Mouse (Mus musculus) retina, postnatal 1 day (tissue): ENCODE data around the gene Vmn1r211.
"Not testable (repeated sequence)": the region's sequence is repeated elsewhere in the genome, so short reads cannot be mapped to it uniquely, and the experiment has no call there.

Source experiments
- DNase-seq: peaks from one replicate; pipeline ENCODE4 v3.0.0-alpha.2; 2012

The Vmn1r211 gene

DNA sequence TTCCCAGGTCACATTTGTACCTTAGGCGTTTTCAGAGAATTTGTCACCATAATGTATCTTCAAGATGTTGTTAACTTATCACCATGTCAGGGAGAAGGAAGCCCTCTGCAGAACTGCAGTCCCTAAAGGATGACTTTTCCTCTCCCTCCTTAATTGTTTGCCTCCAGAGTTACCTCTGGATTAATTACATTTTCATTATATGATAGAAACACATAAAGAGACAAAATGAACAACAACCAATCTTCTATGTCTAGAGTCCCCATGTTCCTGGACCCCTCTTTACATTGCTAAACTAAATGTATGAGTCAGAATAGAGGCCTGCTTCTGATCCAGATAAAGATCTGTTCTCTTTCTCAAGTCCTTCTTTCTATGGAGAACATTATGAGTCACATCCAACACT lies at the start of gene Vmn1r211:
Vmn1r211 (minus strand) TSS at position 101 of the 400 bp plus-strand sequence.
- DNase-seq, result no peak

DNA sequence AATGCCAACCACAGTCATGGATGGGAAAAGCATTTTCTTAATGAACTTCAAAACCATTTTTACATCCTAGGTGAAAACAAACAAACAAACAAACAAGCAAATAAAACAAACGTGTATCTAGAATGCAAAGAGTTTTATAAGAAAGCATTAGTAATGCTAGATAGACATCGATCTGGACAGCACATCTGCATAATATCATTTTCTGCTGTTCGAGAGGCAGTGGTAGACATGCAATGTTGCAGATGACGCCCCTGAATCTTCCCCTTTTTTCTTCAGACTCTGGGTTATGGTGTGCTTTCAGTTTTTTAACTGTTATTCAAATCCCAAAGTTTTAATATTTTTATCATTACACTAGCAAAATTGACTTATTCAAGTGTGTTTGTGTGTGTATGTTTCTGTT lies 26.7 kb upstream of the Vmn1r211 start, which contains the start of gene Vmn1r212:
Vmn1r212 (minus strand) TSS at position 101 of the 400 bp plus-strand sequence.
- no peak for DNase-seq

DNA sequence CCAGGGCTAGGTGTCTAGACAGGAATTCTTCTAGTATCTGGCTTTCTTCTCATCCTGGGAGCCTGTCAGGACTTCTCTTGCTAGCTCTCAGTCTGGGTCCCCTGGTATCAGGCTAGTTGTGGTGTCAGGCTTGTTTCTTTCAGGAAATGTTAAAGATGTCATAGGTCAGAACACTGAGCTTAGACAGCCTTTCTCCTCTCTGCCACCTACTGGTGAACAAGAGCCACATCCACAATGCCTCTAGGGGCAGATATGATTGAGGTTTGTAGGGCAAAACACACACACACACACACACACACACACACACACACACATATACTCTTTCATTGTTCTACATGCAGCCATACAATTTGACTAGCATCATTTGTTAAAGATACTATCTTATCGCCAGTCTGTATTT lies 21.9 kb upstream of the Vmn1r211 start:
- no peak for DNase-seq

DNA sequence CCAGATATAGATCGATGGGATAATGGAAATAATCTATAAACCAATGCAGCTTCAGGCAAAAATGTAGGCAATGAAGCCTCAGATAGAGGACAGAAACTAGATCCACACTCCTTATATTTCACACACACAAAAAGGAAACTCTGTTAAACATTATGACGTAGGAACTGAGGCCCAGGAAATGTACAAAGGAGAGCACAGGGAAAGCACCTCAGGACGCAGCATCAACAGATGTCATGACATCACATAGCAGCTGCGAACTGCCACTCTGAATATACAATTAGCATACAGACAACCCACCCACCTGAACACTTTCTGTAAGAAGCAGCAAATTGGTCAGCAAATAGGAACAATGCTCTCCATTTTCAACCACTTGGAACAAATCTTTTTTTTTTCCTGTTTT lies 2.6 kb downstream of the Vmn1r211 start:
- DNase-seq, result no peak

DNA sequence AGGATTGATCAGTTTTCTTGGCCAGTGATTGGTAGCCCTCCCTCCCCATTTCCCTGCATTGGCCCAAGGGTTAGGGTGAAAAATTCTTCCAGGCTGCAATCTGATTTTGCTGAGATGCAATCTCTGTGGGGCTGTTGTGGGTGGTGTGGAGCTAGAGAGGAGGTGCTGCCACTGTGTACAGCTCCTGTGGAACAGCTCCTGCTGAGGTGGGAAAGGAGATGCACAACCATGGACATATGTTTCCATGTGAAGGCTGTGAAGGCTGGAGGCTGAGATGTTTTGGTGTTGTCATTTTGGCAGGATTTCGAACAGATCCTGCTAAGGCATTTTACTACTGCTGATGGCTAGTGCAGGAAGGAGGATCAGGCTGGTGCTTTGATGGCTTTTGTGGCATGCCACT lies 10.6 kb downstream of the Vmn1r211 start:
- no peak for DNase-seq

DNA sequence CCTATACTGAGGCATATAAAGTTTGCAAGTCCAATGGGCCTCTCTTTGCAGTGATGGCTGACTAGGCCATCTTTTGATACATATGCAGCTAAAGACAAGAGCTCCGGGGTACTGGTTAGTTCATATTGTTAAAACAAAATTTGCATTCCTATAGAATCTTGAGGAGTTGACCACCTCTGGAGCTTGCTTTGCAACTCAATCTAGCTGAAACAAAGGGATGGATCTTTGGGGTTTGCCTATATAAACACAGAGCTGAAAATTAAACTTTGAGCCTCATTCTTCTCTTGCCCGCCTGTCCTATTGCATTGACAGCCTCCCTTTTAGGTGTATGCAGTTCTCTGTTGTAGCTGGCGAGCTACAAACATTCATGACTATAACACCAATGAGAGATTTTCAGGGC lies 13.1 kb downstream of the Vmn1r211 start:
- not testable (repeated sequence) for DNase-seq

DNA sequence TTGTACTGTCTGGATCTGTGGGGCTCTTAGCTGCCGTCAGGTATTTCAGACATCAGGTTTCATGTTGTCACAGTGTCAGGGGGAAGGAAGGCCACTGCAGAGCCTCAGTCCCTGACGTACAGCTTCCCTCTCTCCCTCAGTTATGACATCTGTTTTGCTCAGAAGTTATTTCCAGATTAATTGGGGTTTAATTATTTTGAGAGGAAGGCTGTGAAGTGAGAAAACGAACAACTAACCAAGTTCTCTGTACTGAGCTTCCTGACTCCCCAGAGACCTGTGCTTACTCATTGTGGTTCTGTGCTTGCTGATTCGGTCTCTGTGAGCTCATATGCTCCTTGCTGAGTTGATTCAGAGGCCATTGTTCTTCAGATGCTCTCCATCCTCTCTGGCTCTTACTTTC lies 26.1 kb downstream of the Vmn1r211 start, which contains the start of gene Vmn1r210:
Vmn1r210 (minus strand) TSS at position 101 of the 400 bp plus-strand sequence.
- no peak for DNase-seq

DNA sequence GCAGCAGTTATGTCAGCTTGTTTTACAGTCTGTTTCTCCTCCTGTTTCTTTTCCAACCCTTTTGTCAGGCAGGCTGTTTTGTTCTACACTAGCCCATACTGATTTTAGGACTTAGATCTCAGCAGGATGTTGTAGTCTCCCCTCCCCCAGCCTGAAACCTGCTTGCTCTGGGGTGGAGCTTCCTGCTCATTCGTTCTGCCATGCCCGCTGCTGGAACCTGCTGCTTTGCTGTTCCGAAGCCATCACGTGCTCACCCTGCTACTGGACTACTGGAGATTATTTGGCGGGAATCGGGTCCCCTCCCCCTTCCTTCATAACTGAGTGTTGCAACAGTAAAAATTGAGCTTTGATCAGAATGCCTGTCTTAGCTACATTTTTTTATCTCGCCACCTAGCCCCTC lies 28.0 kb downstream of the Vmn1r211 start:
- DNase-seq, result not testable (repeated sequence)

DNA sequence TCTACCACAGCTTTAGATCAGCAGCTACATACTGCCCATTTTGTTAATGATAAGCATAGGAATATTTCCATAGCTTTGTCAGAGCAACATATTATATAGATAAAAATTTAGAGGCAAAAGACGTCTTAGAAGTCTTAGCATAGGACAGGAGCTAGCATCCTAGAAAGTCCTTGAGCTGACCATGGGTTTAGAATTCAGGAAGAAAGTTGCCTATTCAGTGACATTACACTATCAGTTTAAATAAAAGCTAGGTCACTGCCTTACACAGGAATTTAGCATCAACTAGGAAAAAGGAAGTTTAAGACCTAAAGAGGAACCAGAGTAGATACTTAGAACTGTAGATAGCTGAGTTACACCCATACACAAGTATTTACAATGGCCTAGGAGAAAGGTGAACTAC lies 35.8 kb downstream of the Vmn1r211 start:
- not testable (repeated sequence) for DNase-seq

DNA sequence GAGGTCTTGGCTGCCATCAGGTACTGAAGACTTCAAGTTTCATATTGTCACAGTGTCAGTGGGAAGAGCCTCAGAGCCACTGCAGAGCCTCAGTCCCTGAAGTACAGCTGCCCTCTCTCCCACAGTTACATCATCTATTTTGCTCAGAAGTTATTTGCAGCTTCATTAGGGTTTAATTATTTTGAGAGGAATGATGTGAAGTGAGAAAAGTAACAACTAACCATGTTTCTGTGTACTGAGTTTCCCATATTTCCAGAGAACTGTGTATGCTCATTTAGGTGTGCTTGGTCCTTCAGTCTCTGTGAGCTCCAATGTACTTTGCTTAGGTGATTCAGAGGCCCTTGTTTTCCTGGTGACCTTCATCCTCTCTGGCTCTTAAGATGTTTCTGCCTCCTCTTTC lies 47.8 kb downstream of the Vmn1r211 start, which contains the start of gene Vmn1r209:
Vmn1r209 (minus strand) TSS at position 101 of the 400 bp plus-strand sequence.
- not testable (repeated sequence) for DNase-seq
